Mouse (Mus musculus) ES-E14 (cell line): Measurements from ENCODE around the gene Plekha3. TPM values are rescaled to one million over a fixed set of nuclear protein-coding genes. Genes with fewer than 3 reads are reported as not detected.

ENCODE experiments used
- DNase-seq: peaks from one replicate; pipeline ENCODE4 v3.0.0-alpha.2; 2013; ENCODE audit warnings: low read depth, low spot score
- H3K27ac ChIP-seq: 2 replicates; pipeline ENCODE4 v1.5.1; 2012; ENCODE audit warnings: low read depth, mild to moderate bottlenecking, low read length, moderate library complexity, mixed read lengths; ENCODE audit not compliant: poor library complexity, insufficient read depth, severe bottlenecking
- H3K36me3 ChIP-seq: 2 replicates; pipeline ENCODE4 v1.6.1; 2012; ENCODE audit warnings: mild to moderate bottlenecking, low read length, moderate library complexity, mixed read lengths; ENCODE audit not compliant: control insufficient read depth, poor library complexity, insufficient read depth, severe bottlenecking
- H3K4me1 ChIP-seq, 2 experiments: fragments of 150-350 bp in 1 of 2; sonication (generic) in 1 of 2; 2 replicates each; pipeline ENCODE4 v1.6.1; 2012; ENCODE audit warnings: low read length in 2 of 2, mild to moderate bottlenecking in 1 of 2, mixed read lengths in 1 of 2; ENCODE audit not compliant: control insufficient read depth in 2 of 2, insufficient read depth in 2 of 2, poor library complexity in 1 of 2
- H3K4me3 ChIP-seq, 2 experiments: fragments of 150-350 bp in 1 of 2; sonication (generic) in 1 of 2; 2 replicates each; pipeline ENCODE4 v1.5.1; 2012; ENCODE audit warnings: low read length in 2 of 2, low read depth in 1 of 2, mild to moderate bottlenecking in 1 of 2, mixed read lengths in 1 of 2; ENCODE audit not compliant: insufficient read depth in 1 of 2, poor library complexity in 1 of 2, severe bottlenecking in 1 of 2
- H3K9ac ChIP-seq: 2 replicates; pipeline ENCODE4 v1.6.1; 2012; ENCODE audit warnings: low read depth, mild to moderate bottlenecking, low read length, mixed read lengths; ENCODE audit not compliant: poor library complexity, insufficient read depth, severe bottlenecking
- H3K9me3 ChIP-seq: fragments of 150-350 bp; sonication (generic); 2 replicates; pipeline ENCODE4 v1.6.1; 2012; ENCODE audit warnings: low read depth, mild to moderate bottlenecking, low read length; ENCODE audit not compliant: control insufficient read depth, insufficient read depth
- CHD2 ChIP-seq: IDR thresholded peaks from 2 replicates; pipeline ENCODE4 v1.6.1; 2014; ENCODE audit warnings: mild to moderate bottlenecking, low read depth, low read length, inconsistent platforms
- HCFC1 ChIP-seq: IDR thresholded peaks from 2 replicates; pipeline ENCODE4 v1.6.1; 2012; ENCODE audit warnings: low read length, inconsistent platforms, borderline replicate concordance; ENCODE audit not compliant: insufficient read depth
- MAFK ChIP-seq: IDR thresholded peaks from 2 replicates; pipeline ENCODE4 v1.6.1; 2014; ENCODE audit warnings: mild to moderate bottlenecking, low read depth, low read length, inconsistent platforms; ENCODE audit not compliant: insufficient read depth
- ZC3H11A ChIP-seq: IDR thresholded peaks from 2 replicates; pipeline ENCODE4 v1.6.1; 2012; ENCODE audit warnings: low read depth, mild to moderate bottlenecking, inconsistent platforms, low read length, borderline replicate concordance
- ZNF384 ChIP-seq: IDR thresholded peaks from 2 replicates; pipeline ENCODE4 v1.6.1; 2012; ENCODE audit warnings: low read depth, low read length, inconsistent platforms
- in situ Hi-C, 2 experiments: fragments of 600-800 bp; cut with MboI; formaldehyde crosslinking; loops; one replicate each; pipeline ENCODE4 v1.15.1; 2025; ENCODE audit warnings: low sequenced_read_pairs in 2 of 2, inconsistent platforms in 1 of 2; ENCODE audit not compliant: unreplicated experiment in 2 of 2
- total RNA-seq: library from RNA; depleted of rRNA; stranded (reverse); fragments of 300-350 nt; gene quantifications from 2 replicates; pipeline ENCODE4 v1.2.3, GENCODE M21; 2012

Gene Plekha3
- total RNA-seq, 1 experiment = 18.8 TPM

DNA sequence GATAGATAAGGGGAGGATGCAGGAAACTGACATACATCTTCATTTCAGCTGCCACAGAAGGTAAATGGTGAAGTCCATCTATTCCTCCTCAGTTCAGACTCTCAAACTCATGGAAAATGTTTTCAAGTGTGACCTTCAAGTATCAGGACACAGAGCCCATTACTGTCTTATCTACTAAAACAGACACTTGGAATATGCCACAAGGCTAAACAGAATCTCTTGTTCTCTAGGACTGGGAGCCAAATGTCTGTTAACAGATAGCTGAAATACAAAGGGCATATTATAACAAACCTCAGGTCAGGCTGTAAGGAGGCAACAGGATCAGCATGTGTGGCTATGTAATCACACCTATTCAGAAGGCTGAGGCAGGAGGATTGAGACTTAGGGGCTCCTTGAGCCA is 31.3 kb upstream of the Plekha3 start:
- TF ChIP-seq CHD2 = no peak
- Histone ChIP-seq H3K36me3 (no peaks in the 10 kb centered on the region), H3K4me1 (no peaks in the 10 kb centered on the region), H3K9me3 (no peaks in the 10 kb centered on the region), H3K9ac (no peak overlapping the region), H3K27ac (no peak overlapping the region), H3K4me3 (no peak overlapping the region)
- in situ Hi-C loops = no loop called here
- DNase-seq = no peak

DNA sequence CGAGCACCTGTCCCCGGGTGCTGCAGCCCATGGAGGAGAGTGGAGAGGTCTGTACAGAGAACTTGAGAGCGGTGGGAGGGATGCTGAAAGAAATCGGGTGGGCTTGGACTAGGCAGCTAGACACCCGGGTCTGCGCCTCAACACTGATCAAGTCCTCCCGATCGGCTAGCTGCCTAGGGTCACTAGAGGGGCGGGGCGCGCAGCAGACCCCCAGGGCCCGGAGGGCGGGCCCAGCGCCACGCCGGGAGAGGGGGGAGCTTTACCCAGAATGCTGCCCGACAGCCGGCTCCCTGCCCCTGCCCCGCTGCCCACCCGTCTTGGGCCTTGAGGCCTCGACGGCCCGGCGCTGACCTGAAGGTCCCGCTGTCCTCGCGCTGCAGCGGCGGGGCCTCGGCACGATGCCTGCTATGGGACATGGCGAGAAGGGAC is 27.6 kb upstream of the Plekha3 start:
- Histone ChIP-seq H3K9me3 (no peaks in the 10 kb centered on the region), H3K36me3 (no peaks in the 10 kb centered on the region), H3K27ac (no peak overlapping the region), H3K4me3 (peak overlapping the region; percentile 70 to 89), H3K4me1 (no peaks in the 10 kb centered on the region), H3K9ac (peak overlapping the region; percentile 32)
- in situ Hi-C loops = no loop called here
- DNase-seq = no peak
- no peak for TF ChIP-seq MAFK
- no peak for TF ChIP-seq ZNF384
- no peak for TF ChIP-seq CHD2
- TF ChIP-seq HCFC1 = no peak
- TF ChIP-seq ZC3H11A = no peak

- TF ChIP-seq ZC3H11A (no peak), HCFC1 (peak; percentile 22; the same call in 1 of the 2 replicates)
- no peaks in the 10 kb centered on the region for H3K4me1 ChIP-seq
- H3K9me3 ChIP-seq = no peaks in the 10 kb centered on the region
- in situ Hi-C loops = no loop called here
- peak within 1 kb of the TSS; percentile 56 for H3K9ac ChIP-seq
- peak within 1 kb of the TSS; percentile 70 to 89 for H3K4me3 ChIP-seq
- no peaks in the 10 kb centered on the region for H3K36me3 ChIP-seq
- no peak within 1 kb of the TSS for H3K27ac ChIP-seq
- peak; percentile 98 for DNase-seq
These were observed 27.1 kb upstream of the Plekha3 start, which contains the start of the genes Prkra and Pjvk for GRCm38 (mm10) chr2:76647883-76648570. TSS of gene Prkra (minus strand) at chr2:76648015. TSS of gene Pjvk (plus strand) at chr2:76648476.

GRCm38 (mm10) chr2:76648666-76649141 is 26.4 kb upstream of the Plekha3 start:
- H3K4me1 ChIP-seq = no peaks in the 10 kb centered on the region
- H3K36me3 ChIP-seq = no peaks in the 10 kb centered on the region
- in situ Hi-C loops = no loop called here
- no peaks in the 10 kb centered on the region for H3K9me3 ChIP-seq
- H3K4me3 ChIP-seq = peak overlapping the region; percentile 33 to 78
- no peak for TF ChIP-seq HCFC1
- TF ChIP-seq CHD2 = no peak
- no peak for TF ChIP-seq ZNF384
- TF ChIP-seq MAFK = no peak
- TF ChIP-seq ZC3H11A = no peak
- peak overlapping the region; percentile 56; the same call in 1 of the 2 replicates for H3K9ac ChIP-seq
- DNase-seq = no peak
- H3K27ac ChIP-seq = no peak overlapping the region

DNA sequence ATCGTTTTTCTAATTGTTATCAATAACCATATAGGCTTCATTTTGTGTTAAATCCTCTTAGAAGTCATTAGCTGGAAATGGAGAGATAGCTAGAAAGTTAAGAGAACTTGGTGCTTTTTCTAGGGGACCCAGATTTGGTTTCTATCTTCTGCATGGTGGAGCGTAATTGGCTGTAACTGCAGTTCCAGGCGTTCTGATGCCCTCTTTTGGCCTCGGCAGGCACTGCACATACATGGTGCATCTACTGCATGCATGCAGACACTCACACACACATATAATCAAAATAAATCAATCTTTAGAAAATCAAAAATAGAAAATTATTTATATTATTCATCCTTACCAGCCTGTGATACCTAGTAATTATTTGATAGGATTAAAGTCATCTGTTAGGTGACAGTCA is 22.0 kb upstream of the Plekha3 start:
- Histone ChIP-seq H3K4me1 (no peaks in the 10 kb centered on the region), H3K36me3 (no peaks in the 10 kb centered on the region), H3K9ac (no peak overlapping the region), H3K9me3 (no peaks in the 10 kb centered on the region), H3K27ac (no peak overlapping the region), H3K4me3 (no peak overlapping the region)
- no peak for DNase-seq
- in situ Hi-C loops = no loop called here
- TF ChIP-seq CHD2 (no peak), MAFK (no peak), HCFC1 (no peak), ZNF384 (no peak), ZC3H11A (no peak)
